Mouse (Mus musculus): ENCODE measurements around the gene Simc1. TPM values are rescaled to one million over a fixed set of nuclear protein-coding genes. Genes with fewer than 3 reads are reported as not detected.

The Simc1 gene
- total and polyA plus RNA-seq, 3 experiments, result 4.9 to 11.9 TPM; not detected in 1

DNA sequence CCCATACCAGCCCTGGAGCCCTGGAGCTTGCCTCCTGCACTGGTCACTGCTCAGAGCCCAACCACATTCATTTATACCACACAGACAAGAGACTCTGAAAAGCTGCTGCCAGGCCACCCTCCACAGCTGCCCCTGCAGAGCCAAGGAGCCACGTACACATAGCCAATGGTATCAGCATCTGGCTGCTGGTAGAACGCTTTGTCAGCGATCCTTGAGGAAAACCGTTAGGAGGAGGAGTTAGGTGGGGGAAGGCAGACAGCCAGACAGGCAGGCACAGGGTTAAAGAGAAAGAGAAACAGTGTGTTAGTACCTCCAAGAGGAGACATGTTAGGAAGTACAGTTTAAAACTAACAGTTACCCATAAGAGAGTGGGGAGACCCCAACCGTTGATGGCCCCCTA is 93.3 kb downstream of the Simc1 start:
- Histone ChIP-seq H3K9me3 (replicated peaks; ENCODE audit: insufficient read depth, low read length) (no peaks in the 10 kb centered on the region), H3K9ac (ENCODE audit: control insufficient read depth, low read depth, low read length, poor library complexity, severe bottlenecking) (no peak overlapping the region), H3K36me3 (ENCODE audit: control insufficient read depth in 1 of 2, insufficient read depth in 2 of 2, low read length in 2 of 2) (peaks cover 0 to 1% of the 10 kb centered on the region in 2 experiments; a peak in 1 of 4 replicates), H3K4me3 (ENCODE audit: control insufficient read depth in 1 of 2, insufficient read depth in 1 of 2, low read depth in 2 of 2, low read length in 2 of 2) (no peak overlapping the region), H3K27me3 (ENCODE audit: control insufficient read depth in 1 of 2, insufficient read depth in 2 of 2, low read length in 2 of 2) (no peaks in the 10 kb centered on the region), H3K27ac (ENCODE audit: control insufficient read depth, low read depth, low read length) (no peak overlapping the region), H3K79me2 (ENCODE audit: control insufficient read depth, insufficient read depth, low read length, poor library complexity) (peaks cover 1% of the 10 kb centered on the region; the same call in 1 of the 2 replicates), H3K4me1 (ENCODE audit: control insufficient read depth in 1 of 2, insufficient read depth in 2 of 2, low read length in 2 of 2) (no peaks in the 10 kb centered on the region)
- DNase-seq (ENCODE audit: low read depth, low spot score), result no peak
- TF ChIP-seq MYB (IDR thresholded peaks at IDR 0.05; ENCODE audit: low read depth, low read length) (no peak), POLR2A (IDR thresholded peaks at IDR 0.05; ENCODE audit: control insufficient read depth in 1 of 2, insufficient read depth in 1 of 2, low read depth in 1 of 2, low read length in 2 of 2, poor library complexity in 1 of 2) (no peak), SMC3 (IDR thresholded peaks at IDR 0.05; ENCODE audit: low read depth, low read length) (no peak), UBTF (IDR thresholded peaks at IDR 0.05; ENCODE audit: borderline replicate concordance, insufficient read depth, low read depth, low read length) (no peak), HCFC1 (IDR thresholded peaks at IDR 0.05; ENCODE audit: low read depth, low read length) (no peak), ETS1 (IDR thresholded peaks at IDR 0.05; ENCODE audit: low read depth, low read length) (no peak), ZMIZ1 (IDR thresholded peaks at IDR 0.05; ENCODE audit: low read depth, low read length) (no peak), TCF12 (IDR thresholded peaks at IDR 0.05; ENCODE audit: low read depth, low read length) (no peak), GATA1 (IDR thresholded peaks at IDR 0.05; ENCODE audit: low read depth, low read length) (no peak), CTCF (IDR thresholded peaks at IDR 0.05 in 2 of 3, conservative IDR thresholded peaks at IDR 0.05 in 1 of 3; ENCODE audit: control insufficient read depth in 1 of 3, insufficient read depth in 1 of 3, low read depth in 2 of 3, low read length in 3 of 3, poor library complexity in 1 of 3, severe bottlenecking in 1 of 3) (no peak)

GRCm38 (mm10) chr13:54598622-54599143 is 95.1 kb downstream of the Simc1 start:
- H3K79me2 ChIP-seq (ENCODE audit: control insufficient read depth, insufficient read depth, low read length, poor library complexity), result no peaks in the 10 kb centered on the region
- H3K9me3 ChIP-seq (replicated peaks; ENCODE audit: insufficient read depth, low read length), result no peaks in the 10 kb centered on the region
- no peaks in the 10 kb centered on the region for H3K4me1 ChIP-seq (ENCODE audit: control insufficient read depth in 1 of 2, insufficient read depth in 2 of 2, low read length in 2 of 2)
- no peak for TF ChIP-seq ETS1 (IDR thresholded peaks at IDR 0.05; ENCODE audit: low read depth, low read length)
- TF ChIP-seq JUND (IDR thresholded peaks at IDR 0.05; ENCODE audit: low read depth, low read length), result no peak
- no peak for TF ChIP-seq POLR2AphosphoS2 (IDR thresholded peaks at IDR 0.05; ENCODE audit: low read length)
- TF ChIP-seq CTCF (IDR thresholded peaks at IDR 0.05 in 2 of 3, conservative IDR thresholded peaks at IDR 0.05 in 1 of 3; ENCODE audit: control insufficient read depth in 1 of 3, insufficient read depth in 1 of 3, low read depth in 2 of 3, low read length in 3 of 3, poor library complexity in 1 of 3, severe bottlenecking in 1 of 3), result no peak
- no peak for TF ChIP-seq ELF1 (IDR thresholded peaks at IDR 0.05; ENCODE audit: low read depth, low read length)
- no peak for TF ChIP-seq MXI1 (IDR thresholded peaks at IDR 0.05; ENCODE audit: low read depth, low read length)
- no peak for TF ChIP-seq MAFK (IDR thresholded peaks at IDR 0.05; ENCODE audit: borderline replicate concordance, low read depth, low read length)
- no peak for TF ChIP-seq HCFC1 (IDR thresholded peaks at IDR 0.05; ENCODE audit: low read depth, low read length)
- H3K36me3 ChIP-seq (ENCODE audit: control insufficient read depth in 1 of 2, insufficient read depth in 2 of 2, low read length in 2 of 2), result peaks cover 0 to 1% of the 10 kb centered on the region in 2 experiments; a peak in 1 of 4 replicates
- H3K27me3 ChIP-seq (ENCODE audit: control insufficient read depth in 1 of 2, insufficient read depth in 2 of 2, low read length in 2 of 2), result no peaks in the 10 kb centered on the region
- H3K9ac ChIP-seq (ENCODE audit: control insufficient read depth, low read depth, low read length, poor library complexity, severe bottlenecking), result no peak overlapping the region
- no peak overlapping the region for H3K4me3 ChIP-seq (ENCODE audit: control insufficient read depth in 1 of 2, insufficient read depth in 1 of 2, low read depth in 2 of 2, low read length in 2 of 2)
- H3K27ac ChIP-seq (ENCODE audit: control insufficient read depth, low read depth, low read length), result no peak overlapping the region
- DNase-seq (ENCODE audit: low read depth, low spot score), result no peak

Other genes starting within 250 kb of the Simc1 start
- gene Cplx2, start 132.4 kb upstream of the Simc1 start, total RNA-seq (2012; rRNA removed), result 1.8 and 2.1 TPM in 2 replicates
- 1 to 10 TPM in 1 of 2 experiments, not detected in 1; 4.7 TPM for gene Cplx2, start 132.4 kb upstream of the Simc1 start, polyA plus RNA-seq (2012; ENCODE audit: insufficient read depth in 1 of 2, insufficient read length in 2 of 2, low read depth in 1 of 2, low replicate concordance in 2 of 2, missing spikeins in 1 of 2)
- 89.6 and 94.0 TPM in 2 replicates for gene Thoc3, start 34.9 kb upstream of the Simc1 start, total RNA-seq (2012; rRNA removed)
- 100 to 1,000 TPM in 1 of 2 experiments, not detected in 1; 109 TPM for gene Thoc3, start 34.9 kb upstream of the Simc1 start, polyA plus RNA-seq (2012; ENCODE audit: insufficient read depth in 1 of 2, insufficient read length in 2 of 2, low read depth in 1 of 2, low replicate concordance in 2 of 2, missing spikeins in 1 of 2)
- 32.0 and 34.2 TPM in 2 replicates for gene 4833439L19Rik, start 61.7 kb downstream of the Simc1 start, total RNA-seq (2012; rRNA removed)
- gene 4833439L19Rik, start 61.7 kb downstream of the Simc1 start, polyA plus RNA-seq (2012; ENCODE audit: insufficient read depth in 1 of 2, insufficient read length in 2 of 2, low read depth in 1 of 2, low replicate concordance in 2 of 2, missing spikeins in 1 of 2), result 10 to 100 TPM in 1 of 2 experiments, not detected in 1; 53.8 TPM
- gene Arl10, start 71.2 kb downstream of the Simc1 start, total RNA-seq (2012; rRNA removed), result 3.8 and 5.1 TPM in 2 replicates
- gene Arl10, start 71.2 kb downstream of the Simc1 start, polyA plus RNA-seq (2012; ENCODE audit: insufficient read depth in 1 of 2, insufficient read length in 2 of 2, low read depth in 1 of 2, low replicate concordance in 2 of 2, missing spikeins in 1 of 2), result 10 to 100 TPM in 1 of 2 experiments, not detected in 1; 10.9 TPM
- gene Nop16, start 86.3 kb downstream of the Simc1 start, total RNA-seq (2012; rRNA removed), result 126 and 131 TPM in 2 replicates
- gene Nop16, start 86.3 kb downstream of the Simc1 start, polyA plus RNA-seq (2012; ENCODE audit: insufficient read depth in 1 of 2, insufficient read length in 2 of 2, low read depth in 1 of 2, low replicate concordance in 2 of 2, missing spikeins in 1 of 2), result 100 to 1,000 TPM in 1 of 2 experiments, not detected in 1; 172 TPM
- 54.0 and 59.8 TPM in 2 replicates for gene Higd2a, start 86.4 kb downstream of the Simc1 start, total RNA-seq (2012; rRNA removed)
- gene Higd2a, start 86.4 kb downstream of the Simc1 start, polyA plus RNA-seq (2012; ENCODE audit: insufficient read depth in 1 of 2, insufficient read length in 2 of 2, low read depth in 1 of 2, low replicate concordance in 2 of 2, missing spikeins in 1 of 2), result 100 to 1,000 TPM in 1 of 2 experiments, not detected in 1; 131 TPM
- gene Cltb, start 107.6 kb downstream of the Simc1 start, total RNA-seq (2012; rRNA removed), result 23.5 and 25.0 TPM in 2 replicates
- gene Cltb, start 107.6 kb downstream of the Simc1 start, polyA plus RNA-seq (2012; ENCODE audit: insufficient read depth in 1 of 2, insufficient read length in 2 of 2, low read depth in 1 of 2, low replicate concordance in 2 of 2, missing spikeins in 1 of 2), result 10 to 100 TPM in 1 of 2 experiments, not detected in 1; 59.9 TPM
- gene Faf2, start 118.0 kb downstream of the Simc1 start, total RNA-seq (2012; rRNA removed), result 27.8 and 31.4 TPM in 2 replicates
- 10 to 100 TPM in 1 of 2 experiments, not detected in 1; 39.3 TPM for gene Faf2, start 118.0 kb downstream of the Simc1 start, polyA plus RNA-seq (2012; ENCODE audit: insufficient read depth in 1 of 2, insufficient read length in 2 of 2, low read depth in 1 of 2, low replicate concordance in 2 of 2, missing spikeins in 1 of 2)
- gene Rnf44, start 190.1 kb downstream of the Simc1 start, total RNA-seq (2012; rRNA removed), result 10.4 and 10.7 TPM in 2 replicates
- 10 to 100 TPM in 1 of 2 experiments, not detected in 1; 60.5 TPM for gene Rnf44, start 190.1 kb downstream of the Simc1 start, polyA plus RNA-seq (2012; ENCODE audit: insufficient read depth in 1 of 2, insufficient read length in 2 of 2, low read depth in 1 of 2, low replicate concordance in 2 of 2, missing spikeins in 1 of 2)
- gene Cdhr2, start 197.7 kb downstream of the Simc1 start, total RNA-seq (2012; rRNA removed), result not detected in 2 replicates
- not detected for gene Cdhr2, start 197.7 kb downstream of the Simc1 start, polyA plus RNA-seq (2012; ENCODE audit: insufficient read depth in 1 of 2, insufficient read length in 2 of 2, low read depth in 1 of 2, low replicate concordance in 2 of 2, missing spikeins in 1 of 2)
- gene Gprin1, start 246.1 kb downstream of the Simc1 start, total RNA-seq (2012; rRNA removed), result not detected in 2 replicates
- not detected for gene Gprin1, start 246.1 kb downstream of the Simc1 start, polyA plus RNA-seq (2012; ENCODE audit: insufficient read depth in 1 of 2, insufficient read length in 2 of 2, low read depth in 1 of 2, low replicate concordance in 2 of 2, missing spikeins in 1 of 2)

All from MEL (cell line).